Mouse (Mus musculus) adrenal gland, postnatal 10 days (tissue): ENCODE measurements around the gene Gpr183. TPM values are rescaled to one million over a fixed set of nuclear protein-coding genes. Genes with fewer than 3 reads are reported as not detected.

Experiments used
- DNase-seq: peaks from one replicate; pipeline ENCODE4 v3.0.0; 2021; ENCODE audit warnings: mixed read lengths
- total RNA-seq, 2 experiments: library from RNA; stranded (reverse); gene quantifications; 2 replicates each; pipeline ENCODE4 v1.2.3; 2021

The Gpr183 gene
- total RNA-seq, 2 experiments from 2014 or later = 0.94 to 1.2 TPM

DNA sequence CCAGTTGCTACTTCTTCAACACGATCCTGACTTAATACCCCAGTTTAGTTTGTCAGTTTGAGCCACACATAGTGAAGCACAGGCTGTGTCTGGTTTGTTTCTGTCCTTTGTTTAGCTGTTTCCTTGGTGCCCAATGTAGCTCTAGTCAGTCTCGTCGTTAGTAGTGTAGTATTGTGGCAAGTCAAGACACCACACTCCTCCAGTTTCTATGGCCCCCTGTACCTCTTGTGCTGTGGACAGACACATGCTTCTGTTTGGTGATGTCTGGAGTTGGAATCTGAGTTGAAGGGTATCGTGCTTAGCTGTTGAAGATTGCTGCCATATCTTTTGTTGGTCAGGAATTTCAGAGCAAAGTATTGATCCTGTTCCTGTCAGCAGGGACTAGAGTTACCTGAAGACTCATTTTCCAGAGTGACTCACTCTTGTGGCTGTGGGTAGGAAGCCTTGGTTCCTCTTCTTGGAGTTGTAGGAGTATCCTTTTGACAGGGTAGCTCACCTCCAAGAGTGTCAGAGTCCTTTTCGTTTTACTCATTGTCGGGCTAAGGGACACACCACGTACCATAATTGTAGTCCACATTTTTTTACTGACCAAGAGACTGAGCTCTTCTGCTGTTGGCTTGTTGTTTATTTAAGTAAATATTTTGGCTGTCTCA lies 34.1 kb downstream of the Gpr183 start:
- no peak for DNase-seq

DNA sequence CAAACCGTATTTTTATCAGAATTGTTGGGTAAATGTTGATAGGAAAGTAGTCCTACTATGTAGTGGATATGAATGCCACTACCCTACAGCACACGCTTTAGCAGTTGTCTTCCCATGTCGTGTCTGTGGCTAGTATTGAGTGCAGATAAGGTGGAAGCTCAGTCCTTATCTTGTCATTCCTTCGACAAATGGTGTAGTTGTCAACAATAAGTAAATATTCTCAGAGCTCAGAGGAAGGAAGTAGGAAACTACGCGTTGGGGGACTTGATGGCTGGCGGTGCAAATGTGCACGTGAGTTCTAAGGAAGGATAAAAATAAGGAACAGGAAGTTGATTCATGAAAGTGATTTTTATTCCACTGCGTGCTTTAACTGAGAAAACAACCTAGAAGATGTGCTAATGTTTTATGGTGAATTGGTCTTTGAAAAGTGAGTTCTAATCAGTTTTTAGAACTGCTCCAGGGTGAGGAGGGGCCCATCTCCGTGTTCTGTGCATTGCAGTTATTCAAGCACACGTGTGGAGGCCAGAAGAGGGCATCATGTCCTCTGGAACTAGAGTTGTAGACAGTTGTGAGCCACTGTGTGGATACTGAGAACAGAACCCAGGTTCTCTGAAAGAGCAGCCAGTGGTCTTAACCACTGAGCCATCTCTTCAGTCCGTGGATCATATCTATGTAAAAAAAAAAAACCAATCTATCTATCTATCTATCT lies 35.6 kb downstream of the Gpr183 start:
- DNase-seq = no peak

DNA sequence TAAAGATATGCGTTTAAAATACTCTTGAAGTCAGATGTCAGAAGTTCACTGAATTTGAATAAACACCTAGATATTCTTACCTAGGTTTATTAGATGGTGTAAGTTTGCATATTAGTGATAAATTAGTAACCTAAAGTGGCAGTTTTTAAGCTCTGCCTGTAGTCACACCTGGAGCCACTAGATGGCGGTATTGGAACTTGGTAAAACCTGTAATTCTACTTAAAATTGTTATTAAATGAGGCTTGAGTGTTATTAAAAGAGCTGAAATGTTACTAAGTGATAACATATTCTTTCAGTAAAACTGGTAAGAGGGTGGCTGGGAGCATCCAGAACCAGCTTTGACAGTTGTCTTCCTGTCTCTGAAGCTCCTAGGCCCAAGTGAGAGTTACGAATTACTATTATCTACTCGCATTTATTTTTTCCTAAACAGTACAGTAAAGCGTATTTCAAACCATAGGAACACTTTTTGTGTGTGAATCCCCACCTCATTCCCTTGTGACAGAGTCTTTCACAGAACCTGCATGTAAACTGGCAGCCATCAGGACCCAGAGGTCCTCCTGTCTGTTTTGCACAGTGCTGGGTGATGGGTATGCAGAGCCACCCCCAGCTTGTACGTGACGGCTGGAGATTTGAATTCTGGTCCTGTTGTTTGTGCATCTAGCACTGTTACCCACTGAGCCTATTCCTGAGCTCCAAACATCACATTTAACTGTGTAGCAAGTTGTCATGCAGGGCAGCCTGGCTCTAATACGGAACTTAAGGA lies 36.4 kb downstream of the Gpr183 start:
- DNase-seq = peak; percentile 71

DNA sequence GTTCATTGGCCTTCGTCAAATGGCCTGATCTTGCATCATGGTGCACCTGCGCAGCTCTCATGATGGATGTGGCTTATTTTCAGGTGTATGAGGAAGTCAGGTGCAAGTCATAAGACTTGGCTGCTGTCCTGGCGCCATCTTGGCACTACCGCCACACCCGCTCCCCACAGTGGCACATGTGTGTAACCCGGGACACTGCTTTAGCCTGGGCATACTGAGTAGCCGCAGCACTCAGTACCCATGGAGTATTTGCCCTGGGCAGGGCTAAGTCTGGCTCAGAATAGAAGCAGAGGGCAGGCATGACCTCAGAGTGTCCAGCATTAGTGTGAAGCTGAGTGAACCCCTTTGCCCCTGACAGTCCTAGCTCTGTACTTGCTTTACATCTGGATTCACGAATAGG lies 37.5 kb downstream of the Gpr183 start:
- DNase-seq = no peak

DNA sequence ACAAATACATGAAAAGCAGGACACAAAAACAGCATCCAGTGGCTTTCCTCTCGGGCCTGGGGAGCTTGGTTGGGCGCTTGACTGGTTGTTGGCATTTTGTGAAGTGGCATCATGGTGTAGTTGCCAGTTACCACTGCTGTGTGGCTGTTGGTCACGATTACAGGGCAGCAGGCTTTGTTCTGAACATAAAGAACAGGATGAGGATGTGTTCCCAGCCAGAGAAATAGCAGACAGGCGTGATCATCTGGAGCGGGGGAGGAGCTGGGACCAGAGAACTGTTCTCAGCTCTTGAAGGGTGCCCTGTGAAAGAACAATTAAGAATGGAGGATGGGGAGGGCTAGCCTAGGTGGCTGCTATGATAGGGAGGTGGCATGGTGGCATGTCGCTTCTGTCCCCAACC lies 38.1 kb downstream of the Gpr183 start:
- DNase-seq = no peak

DNA sequence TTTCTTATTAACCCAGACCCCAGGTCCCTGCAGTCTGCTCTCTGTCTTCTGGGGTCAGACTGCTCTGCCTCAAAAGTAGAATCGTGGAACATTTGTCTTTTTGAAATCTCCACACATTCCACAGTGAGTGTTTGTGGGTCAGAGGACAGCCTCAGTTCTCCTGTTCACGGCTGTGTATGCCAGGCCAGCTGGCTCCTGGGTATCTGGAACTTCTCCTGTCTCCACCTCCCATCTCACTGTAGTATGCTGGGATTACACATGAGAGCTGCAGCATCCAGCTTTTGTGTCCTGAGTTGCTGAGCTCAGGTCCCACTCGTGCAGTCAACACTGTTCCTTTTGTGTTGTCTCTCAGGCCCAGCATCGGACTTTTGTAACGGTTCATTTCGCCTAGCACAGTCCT lies 40.1 kb downstream of the Gpr183 start:
- DNase-seq = no peak

DNA sequence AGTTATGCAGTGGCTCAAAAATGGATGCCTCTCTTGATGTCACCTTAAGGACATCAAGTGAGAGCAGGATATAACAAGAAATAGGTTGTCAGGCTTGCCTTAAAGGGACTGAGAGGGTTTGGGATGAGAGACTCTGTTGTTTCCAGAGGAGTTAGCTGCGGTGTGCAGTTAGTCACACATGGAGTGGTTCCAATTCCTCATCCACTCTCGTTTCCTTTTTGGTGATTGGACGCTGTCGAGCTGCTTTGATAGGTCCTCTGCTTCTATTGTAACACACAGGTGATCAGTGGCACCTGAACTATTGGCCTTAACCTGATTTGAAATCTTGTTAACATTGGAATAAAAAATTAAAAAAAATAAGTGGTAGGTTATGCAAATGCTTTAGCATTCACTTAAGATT lies 42.3 kb downstream of the Gpr183 start:
- DNase-seq = no peak

DNA sequence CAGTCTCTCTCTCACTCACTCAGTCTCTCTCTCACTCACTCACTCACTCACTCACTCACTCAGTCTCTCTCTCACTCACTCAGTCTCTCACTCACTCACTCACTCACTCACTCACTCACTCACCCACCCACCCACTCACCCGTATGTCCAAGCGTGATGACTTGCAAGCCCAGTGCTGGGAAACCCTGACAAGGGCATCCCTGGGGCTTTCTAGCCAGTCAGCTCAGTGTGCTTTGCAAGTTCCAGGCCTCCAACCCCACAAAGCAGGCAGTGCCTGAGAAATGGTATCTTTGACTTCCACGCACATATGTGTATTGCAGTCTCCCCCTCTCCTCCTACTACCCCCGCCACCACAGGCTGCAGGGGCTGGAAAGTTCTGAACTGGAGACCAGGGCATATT lies 43.0 kb downstream of the Gpr183 start:
- DNase-seq = no peak

DNA sequence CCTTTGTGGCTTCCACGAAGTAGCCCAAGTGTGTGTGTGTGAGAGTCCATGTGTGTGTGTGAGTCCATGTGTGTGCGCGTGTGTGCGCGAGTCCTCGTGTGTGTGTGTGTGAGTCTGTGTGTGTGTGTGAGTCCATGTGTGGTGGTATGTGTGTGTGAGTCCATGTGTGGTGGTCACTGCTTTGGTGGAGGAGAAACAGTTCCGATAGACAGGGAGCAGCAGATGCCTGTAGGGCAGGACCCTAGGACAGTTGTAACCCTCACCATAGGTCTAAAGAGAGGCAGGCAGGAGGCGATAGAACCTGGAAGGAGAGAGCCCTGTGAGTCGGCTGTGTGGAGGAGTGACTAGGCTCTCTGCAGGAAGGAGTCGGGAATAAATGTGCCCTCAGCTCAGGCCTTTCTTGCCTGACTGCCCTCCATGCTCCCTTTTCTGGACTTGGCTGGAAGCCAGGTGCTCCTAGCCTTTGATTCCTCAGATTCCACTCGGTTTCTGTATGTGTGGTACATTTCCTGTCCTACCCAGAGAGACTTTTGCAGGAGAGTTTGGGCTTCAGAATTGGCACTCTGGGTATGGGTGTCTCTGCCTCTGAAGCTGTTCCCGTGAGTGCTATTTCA lies 44.4 kb downstream of the Gpr183 start:
- DNase-seq = peak; percentile 46

DNA sequence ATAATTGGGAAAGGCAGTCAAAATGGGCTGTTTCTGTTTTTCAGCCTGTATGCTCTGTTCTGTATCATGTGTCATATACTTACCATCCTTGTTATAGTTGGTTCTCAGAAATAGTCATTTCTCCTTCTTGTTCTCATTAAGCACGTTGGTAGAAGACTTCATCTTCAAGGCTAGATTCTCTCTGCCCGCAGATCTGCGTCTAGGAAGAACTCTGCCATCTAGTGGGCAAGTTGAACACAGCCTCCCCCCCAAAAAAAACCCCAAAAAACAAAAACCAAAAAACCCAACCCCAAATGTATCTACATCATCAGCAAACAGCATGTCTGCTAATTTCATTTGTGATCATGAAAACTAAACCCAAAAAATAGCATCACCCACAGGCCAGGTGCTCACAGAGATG lies 45.2 kb downstream of the Gpr183 start:
- DNase-seq = no peak

DNA sequence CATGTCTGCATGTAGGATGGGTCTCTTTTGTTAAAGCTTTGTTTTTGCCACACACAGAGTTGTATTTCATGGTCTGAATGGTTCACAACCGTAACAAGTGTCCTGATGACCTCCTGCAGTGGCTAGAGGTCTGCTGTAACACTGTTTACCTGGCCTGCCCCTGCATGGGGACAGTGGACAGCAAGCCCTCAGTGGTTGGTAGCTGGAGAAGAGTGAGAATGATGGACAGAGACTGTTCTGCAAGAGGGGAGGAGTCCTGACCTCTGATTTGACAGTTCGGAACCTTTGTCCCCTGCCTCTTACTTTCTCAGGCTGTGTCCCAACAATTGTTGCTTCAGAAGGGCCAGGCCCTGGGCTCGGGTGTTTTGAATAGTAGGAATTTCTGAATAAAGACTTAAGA lies 46.7 kb downstream of the Gpr183 start:
- no peak for DNase-seq

DNA sequence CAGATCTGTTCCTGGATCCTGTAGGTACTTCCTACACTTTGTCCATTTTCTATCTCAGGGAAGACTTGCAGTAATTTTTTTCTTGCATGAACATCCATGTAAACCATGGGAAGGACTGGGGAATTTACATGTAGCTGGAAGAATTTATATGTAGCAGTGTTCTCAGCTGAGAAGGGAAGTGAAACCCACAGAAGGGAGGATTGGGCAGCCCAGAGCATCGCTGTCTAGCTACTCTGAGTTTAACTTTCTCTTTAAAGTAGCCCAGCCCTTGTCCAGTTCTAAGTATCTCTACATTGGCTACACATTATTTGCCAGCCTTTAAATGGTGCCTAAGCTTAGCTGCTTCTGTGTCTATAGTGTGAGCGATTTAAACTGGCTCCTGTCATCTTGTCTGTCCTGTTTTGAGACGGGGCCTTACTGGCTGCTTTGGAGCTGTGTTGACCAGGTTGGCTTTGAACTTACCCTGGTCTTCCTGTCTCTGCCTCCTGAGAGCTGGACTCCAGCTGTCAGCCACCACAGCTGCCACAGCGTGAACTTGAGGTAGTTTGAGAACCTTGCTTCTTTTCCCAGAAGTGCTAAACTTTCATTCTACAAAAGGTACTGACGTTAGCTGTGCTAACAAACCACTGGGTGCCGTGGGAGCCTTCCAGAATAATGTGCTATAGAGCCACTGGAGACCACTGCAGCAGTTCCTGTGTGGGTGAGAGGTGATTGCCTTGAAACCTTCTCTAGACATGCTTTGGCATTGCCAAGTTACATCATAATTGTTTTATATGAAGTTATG lies 48.5 kb downstream of the Gpr183 start:
- DNase-seq = no peak

DNA sequence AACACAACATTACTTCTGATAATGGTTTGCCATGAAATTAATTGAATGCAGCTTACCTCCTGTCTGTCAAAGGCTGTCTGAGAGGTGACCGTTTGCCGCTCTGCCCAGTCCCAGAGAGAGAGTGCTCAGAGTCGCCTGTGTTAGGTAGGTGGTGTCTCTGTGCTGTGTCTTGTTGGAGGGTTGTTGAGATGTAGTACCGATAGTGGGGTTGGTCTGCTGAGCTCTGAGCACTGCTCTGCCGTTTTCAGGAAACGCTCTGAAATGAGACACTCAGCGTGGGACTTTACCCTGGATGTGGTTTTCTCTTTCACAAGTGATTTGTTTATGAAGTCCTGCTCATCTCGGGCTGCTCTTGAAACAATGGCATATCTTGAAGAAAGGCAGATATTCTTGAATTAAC lies 49.4 kb downstream of the Gpr183 start, which contains the start of gene Gpr18:
TSS of gene Gpr18 (minus strand) at position 161 of the 400 bp plus-strand sequence.
- no peak for DNase-seq

DNA sequence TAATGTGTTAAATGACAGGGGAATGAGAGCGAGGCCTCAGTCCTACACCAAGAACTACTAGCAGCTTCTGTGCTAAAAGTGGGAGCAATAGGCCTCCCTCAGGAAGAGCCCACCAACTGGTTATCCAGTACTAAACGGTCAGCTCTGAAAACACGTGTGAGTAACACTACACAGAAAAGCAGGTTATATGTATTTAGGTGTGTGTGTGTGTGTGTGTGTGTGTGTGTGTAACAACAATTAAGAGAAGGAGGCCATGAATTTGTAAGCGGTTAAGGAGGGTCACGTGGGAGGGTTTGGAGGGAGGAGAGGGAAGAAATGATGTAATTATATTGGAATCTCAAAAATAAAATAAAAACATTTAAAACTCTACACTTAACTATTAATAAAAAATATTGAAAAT lies 49.9 kb downstream of the Gpr183 start:
- no peak for DNase-seq

DNA sequence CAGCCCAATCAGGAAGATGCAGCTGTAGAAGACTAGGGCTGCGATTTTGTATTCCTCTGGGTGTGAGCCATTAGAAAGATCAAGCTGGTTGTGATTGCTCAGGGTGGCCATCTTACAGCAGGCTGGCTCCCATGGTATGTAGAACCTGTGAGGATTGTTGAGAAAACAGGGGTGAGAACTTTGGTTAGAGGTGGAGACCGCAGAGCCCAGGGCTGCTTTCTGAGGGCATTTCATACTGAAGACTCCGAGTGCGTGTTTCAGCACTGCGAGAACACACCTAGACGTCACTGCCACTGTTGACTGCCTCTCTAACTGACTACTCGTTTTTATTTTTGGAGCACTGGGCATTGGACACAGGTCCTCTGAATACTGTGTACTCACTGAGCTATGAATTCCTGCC lies 52.5 kb downstream of the Gpr183 start:
- DNase-seq = no peak

DNA sequence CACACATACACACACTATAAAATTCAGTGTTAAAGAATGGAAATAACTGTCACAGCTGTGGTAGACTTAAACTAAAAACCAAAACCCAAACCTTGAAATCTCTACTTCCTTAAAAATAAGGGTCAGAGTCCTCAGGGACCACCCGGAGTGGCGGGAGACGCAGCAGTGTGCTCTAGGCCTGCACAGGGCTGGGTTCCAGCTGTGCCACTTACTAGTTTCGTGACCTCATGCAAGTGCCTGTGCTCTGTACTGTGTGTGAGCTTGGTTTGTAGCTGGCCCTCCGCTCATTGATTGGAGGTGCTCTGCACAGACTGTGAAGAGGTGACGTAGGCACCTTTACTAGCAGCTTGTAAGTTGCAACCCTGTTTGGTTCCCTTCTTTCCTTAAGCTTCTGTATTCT lies 55.1 kb downstream of the Gpr183 start:
- no peak for DNase-seq

DNA sequence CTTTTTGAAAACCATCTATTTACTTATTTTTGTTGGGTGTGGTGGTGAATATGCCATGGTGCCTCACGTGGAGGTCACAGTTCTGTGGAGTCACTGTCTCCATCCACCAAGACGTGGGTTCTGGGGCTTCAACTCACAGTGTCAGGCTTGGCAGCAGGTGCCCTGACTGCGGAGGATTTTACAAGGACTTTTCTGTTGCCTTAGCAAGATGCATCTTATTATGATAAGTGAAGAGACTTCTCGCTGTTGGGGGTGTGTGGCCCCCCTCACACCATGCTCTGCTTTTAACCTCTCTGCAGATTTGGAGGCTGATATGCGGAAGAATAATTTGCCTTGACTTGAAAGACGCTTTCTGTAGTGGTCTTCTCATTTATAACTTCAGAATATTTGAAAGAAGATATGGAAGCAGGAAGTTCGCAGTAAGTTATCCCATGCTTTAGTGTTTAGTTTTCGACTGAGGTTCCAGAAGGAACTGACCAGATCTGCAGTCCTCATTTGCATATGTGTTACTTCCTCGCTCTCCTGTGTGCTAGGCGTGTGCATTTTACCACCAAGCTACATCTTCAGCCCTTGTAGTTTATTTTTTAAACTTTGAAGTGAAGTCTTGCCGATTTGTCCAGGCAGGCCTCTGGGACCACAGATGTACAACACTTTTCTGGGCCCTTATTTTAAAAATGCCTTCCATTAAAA lies 57.9 kb downstream of the Gpr183 start:
- DNase-seq = no peak

DNA sequence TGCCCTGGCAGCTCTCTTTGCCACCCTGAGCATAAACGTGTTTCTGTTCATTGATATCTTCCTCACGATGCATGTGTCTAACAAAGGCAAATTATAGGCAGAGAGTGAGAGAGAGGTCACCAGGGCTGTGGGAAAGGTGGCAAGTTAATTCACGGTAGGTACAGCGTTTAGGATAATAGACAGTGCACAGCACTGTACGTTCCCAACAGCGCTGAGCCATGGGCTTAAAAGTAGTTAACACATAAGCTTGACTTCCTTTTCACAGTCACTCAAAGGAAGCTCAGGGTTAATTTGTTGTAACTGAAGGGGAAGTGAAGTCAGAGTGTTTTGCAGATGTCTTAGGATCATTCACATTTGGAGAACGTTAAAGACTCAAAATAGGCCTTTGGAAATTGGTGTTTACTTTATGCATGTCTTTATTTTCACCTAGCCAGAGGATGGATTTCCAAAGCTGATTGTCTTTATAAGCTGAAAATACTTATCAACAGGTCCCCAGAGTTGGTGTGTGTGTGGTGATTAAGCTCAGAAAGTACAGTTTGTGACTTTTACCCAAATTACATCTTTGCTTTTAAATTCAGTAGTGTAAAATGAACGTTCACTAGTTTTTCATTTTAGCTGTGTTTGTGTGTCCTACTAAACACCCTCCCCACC lies 58.5 kb downstream of the Gpr183 start:
- no peak for DNase-seq

DNA sequence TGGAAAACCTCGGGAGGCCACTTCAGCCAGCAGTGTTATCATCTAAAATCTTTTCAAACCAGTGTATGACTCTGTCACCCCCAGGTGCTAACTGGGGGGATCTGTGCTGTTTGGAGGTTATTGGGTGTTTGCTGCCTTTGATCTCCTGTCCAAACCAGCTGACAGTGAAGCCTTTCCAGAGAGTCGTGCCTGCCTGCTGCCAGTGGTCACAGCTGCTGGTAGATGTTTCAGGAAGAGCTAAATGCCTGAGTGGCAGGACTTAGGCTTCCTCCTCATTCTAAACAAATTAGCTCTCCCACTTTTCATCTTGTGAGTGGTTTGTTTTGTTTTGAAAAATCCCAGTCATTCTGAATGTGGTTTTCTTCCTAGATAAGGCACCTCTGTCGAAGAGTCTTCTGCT lies 60.2 kb downstream of the Gpr183 start:
- no peak for DNase-seq

DNA sequence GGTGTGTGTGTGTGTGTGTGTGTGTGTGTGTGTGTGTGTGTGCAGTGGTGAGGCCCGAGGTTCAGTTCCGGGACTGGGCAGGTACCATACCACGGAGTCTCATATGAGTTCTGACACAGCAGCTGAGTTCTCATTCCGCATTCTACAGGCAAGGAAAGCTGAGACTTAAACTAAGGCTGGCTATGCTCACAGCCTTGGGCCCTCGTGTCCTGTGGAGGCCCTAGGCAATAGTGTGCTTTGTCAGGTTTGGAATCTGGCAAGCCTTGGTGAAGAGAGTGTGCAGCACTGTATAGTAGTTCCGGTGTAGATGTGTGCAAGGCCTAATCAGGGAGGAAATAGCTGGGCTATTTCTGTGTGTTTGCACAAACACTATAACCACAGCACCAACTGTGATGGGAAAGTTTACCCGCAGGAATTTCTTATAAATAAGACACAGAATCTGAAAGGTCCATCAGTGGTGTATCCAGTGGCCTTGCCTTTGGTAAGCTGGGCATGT lies 61.6 kb downstream of the Gpr183 start:
- no peak for DNase-seq
